Mouse (Mus musculus): ENCODE data around the gene Tmem178b. TPM values are rescaled to one million over a fixed set of nuclear protein-coding genes. Genes with fewer than 3 reads are reported as not detected.

The Tmem178b gene
- total RNA-seq, 2 experiments from 2014 or later = 2.5 TPM

DNA sequence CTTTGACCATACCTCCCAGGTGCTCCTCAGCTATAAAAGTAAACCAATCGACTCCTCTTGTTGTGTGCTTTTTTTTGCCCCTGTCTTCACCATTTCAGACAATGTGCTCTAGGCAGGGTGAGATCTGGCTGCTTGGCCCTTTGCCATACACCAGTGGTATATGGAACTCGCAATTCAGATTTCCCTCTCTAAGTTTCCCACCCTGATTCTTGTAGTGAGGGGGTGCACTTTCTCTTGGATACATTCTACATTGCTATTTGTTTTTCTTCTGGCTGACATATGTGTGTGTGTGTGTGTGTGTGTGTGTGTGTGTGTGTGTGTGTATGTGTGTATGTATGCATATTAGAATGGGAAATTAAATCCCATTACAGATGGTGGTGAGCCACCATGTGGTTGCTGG, 191.3 kb downstream of the Tmem178b start:
- no peak for DNase-seq
- intact Hi-C loops (cut with DNase I; ENCODE audit: low total_unique reads) = no loop called here

DNA sequence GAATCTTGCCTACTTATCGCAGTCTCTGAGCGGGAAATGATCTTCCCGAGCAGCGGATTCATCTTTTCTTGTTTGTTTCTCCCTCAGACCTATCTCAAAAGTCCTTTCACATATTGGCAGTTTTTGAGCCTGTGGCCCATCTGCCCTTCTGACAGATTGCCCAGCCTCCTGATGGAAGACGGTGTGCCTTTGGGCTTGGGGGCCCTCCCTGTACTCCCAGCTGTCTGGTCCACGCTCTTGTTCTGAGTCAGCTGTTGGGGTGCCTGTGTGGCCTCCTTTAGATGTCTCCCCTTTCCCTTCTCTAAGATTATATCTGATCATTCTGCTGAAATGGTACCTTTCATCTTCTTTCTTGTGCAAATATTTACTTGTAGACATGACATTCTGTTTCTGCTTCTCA, 195.4 kb downstream of the Tmem178b start:
- peak; percentile 12 for DNase-seq
- intact Hi-C loops (cut with DNase I; ENCODE audit: low total_unique reads) = no loop called here

DNA sequence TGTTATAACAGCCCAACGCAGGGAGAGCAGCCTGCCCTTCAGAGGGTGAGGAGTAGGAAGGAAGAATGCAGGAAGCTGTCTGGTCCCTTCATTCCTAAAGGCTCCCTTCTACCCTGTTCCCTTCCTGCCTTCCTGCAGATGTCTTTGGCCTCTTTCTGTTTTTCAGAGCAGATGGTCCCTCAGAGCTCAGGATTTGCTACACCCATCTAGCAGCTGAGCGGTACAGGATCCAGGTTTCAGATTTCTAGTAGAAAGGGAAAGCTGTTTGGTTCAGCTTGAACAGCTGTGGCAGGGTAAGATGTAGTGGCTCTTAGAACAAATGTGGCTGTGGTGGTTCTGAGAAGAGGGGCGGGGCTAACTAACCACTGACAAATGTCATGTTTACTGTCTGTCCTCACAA, 197.9 kb downstream of the Tmem178b start:
- DNase-seq = peak; percentile 11
- intact Hi-C loops (cut with DNase I; ENCODE audit: low total_unique reads) = no loop called here

DNA sequence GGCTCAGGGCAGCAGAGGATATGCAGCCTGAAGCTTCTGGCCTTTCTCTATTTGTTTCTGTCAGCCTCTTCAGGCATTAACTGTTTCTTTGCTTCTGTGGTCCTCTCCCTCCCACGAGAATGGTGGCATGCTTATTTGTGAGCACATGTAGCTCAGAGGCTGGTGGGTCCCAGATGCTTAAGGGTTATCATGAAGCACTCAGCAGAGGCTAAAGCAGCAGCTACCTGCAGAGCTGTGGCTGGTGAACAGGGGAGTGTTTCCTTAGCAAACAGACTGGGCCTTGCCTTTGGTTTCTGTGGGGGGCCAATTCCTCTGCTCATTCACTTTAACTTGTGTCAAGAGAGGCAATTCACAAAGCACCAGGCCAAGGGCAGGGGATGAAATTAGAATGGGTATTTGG, 203.0 kb downstream of the Tmem178b start:
- intact Hi-C loops (cut with DNase I; ENCODE audit: low total_unique reads) = no loop called here
- no peak for DNase-seq

DNA sequence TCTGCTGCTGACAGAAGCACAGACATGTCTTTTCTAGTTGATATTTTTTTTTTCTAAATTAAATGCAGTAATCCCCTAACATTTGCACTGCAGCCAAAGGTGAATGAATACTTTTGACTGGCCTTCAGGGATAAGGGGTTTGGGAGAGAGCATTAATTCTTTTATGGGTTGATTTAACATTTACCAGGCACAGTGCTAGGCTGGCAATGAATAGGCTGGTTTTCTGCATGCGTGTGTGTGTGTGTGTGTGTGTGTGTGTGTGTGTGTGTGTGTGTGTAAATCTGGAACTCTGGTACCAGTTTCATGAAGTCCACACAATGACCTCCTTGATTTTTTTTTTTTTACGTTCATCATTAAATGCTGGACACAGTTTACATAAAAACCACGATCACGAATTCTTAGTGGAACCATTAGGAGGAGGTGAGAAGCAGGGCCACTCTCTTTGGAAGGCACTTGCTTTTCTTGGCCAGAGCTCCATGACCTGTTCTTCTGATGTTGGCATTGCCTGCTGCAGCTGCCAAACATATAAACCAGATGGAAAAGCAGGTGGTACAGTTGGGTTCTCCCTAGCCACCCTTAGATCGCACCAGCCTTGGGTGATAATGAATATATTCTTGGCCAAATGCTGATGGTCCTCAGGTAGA, 203.7 kb downstream of the Tmem178b start:
- DNase-seq = no peak
- intact Hi-C loops (cut with DNase I; ENCODE audit: low total_unique reads) = no loop called here

DNA sequence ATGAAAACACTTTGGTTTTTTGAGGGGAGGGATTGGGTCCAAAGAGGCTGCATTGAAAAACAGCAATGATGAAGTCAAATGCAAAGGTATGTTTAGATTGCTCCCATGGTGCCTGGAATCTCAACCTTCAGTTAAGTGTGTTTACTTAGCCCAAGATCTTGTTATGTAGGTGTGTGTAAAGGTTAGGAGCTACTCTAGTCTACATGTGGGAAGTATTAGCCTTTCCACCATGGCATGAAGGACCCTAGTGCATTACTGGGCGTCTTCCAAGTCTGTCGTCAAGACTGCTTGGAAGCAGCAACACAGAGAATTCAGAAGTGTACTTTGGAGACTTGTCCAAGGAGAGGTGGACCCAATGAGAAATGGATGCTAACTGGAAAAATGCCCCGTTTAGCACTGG, 205.3 kb downstream of the Tmem178b start:
- no peak for DNase-seq
- intact Hi-C loops (cut with DNase I; ENCODE audit: low total_unique reads) = no loop called here

DNA sequence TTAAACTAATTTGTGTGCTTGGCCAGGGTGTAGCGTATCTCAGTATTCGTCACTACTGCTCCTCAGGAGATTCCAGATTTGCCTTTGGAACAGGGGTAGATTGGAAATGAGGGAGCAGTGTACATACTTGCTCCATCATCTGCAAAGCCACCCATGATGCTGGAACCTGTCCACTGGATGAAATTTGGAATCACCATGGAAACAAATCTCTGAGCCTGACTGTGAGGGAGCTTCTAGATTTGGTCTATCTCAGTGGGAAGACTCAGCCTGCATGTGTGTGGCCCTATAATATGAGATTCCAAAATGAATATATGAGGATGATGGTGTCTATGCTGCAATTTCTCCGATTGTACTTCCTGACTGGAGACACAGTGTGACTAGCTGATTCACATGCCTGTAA, 210.7 kb downstream of the Tmem178b start:
- intact Hi-C loops (cut with DNase I; ENCODE audit: low total_unique reads) = no loop called here

DNA sequence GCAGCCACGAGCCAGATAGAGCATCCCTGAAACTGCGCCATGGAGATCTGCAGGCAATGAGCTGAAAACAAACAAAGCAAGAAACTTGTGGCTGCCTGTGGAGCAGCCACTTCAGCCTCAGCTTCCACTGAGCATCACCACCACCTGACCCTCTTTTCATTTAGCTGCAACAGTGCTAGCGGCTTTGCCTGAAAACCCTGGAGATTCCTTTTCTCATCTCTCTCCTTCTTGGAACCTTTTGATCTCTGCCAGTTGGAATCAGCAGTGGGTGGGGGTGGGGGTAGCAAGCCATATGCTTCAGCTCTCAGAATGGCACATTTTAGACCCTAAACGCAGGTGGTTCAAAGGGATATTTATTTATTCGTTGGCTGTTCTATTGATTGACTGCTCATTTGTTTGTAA, 218.2 kb downstream of the Tmem178b start:
- DNase-seq = no peak
- intact Hi-C loops (cut with DNase I; ENCODE audit: low total_unique reads) = no loop called here

More for the DNA sequence above, 210.7 kb downstream of the Tmem178b start:
- DNase-seq = no peak

DNA sequence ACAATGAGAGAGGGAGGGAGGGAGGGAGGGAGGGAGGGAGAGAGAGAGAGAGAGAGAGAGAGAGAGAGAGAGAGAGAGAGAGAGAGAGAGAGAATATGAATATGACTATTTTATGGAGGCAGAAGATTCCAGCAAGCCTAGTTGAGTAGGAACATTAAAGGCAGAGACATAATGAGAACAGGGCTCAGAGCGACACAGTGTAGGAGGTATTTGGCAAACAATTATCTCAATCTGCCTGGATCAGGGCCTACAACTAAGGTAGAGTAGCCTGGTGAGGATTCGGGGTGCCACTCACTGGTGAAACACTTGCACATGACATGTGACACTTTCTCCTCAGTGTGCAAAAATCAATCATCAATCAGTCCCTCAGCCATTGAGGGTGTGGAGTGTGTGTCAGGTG, 225.4 kb downstream of the Tmem178b start:
- DNase-seq = no peak
- intact Hi-C loops (cut with DNase I; ENCODE audit: low total_unique reads) = no loop called here

DNA sequence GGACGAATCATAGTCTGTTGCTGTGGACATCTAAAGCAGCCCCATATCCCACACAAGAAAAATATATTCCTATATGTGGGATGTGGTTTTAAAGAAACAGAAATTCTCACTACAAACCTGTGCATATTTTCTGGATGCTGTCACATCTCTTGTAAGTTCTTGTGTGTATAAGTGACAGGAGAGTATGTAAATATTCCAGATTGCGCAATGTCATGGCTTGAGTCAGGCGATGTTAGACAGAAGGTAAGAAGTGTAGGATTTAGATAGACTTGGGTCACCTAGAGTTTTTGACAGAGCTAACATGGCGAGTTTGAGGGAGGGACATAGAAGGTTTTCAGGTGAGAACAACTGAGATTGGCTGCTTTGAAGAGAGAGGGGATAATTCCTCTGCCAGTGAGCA, 228.7 kb downstream of the Tmem178b start:
- DNase-seq = no peak

DNA sequence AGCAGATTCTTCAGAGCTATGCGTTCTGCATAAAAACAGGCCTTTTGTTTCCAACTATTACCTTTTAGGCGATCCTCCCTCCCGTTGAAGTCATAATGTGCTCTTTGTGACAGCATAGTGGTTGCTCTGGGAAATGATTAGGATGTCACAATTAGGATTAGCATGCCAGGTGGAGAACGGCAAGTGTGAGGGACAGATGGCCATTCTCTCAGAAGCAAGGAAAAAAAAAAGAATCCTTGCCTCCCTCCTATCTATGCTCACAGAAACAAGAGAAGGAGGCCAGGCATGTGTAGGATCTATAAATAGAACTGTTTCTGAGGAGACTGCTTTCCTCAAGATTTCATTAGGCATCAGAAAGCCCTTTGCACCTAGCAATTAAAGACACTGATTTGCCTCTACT, 229.8 kb downstream of the Tmem178b start:
- intact Hi-C loops (cut with DNase I; ENCODE audit: low total_unique reads) = no loop called here
- no peak for DNase-seq

More for the DNA sequence above, 228.7 kb downstream of the Tmem178b start:
- intact Hi-C loops (cut with DNase I; ENCODE audit: low total_unique reads) = no loop called here

DNA sequence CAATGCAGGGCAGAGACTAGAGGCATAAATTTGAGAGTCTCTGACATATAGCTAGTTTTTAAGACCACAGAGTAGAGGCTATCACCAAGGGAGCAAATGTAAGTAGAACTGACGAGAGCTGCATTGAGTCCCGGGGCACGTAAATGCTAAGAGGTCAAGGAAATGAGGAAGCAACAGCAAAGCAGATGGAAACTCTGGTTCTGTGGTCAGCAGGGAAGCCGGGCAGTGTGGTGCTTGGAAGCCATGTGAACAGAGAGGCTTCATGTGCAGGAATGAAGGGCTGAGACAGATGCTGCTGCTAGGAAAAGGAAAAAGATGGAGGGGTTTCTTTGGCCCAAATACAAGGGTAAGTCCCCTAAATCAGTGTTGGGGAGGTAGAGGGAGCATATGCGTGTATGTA, 237.0 kb downstream of the Tmem178b start:
- DNase-seq = no peak
- intact Hi-C loops (cut with DNase I; ENCODE audit: low total_unique reads) = no loop called here

DNA sequence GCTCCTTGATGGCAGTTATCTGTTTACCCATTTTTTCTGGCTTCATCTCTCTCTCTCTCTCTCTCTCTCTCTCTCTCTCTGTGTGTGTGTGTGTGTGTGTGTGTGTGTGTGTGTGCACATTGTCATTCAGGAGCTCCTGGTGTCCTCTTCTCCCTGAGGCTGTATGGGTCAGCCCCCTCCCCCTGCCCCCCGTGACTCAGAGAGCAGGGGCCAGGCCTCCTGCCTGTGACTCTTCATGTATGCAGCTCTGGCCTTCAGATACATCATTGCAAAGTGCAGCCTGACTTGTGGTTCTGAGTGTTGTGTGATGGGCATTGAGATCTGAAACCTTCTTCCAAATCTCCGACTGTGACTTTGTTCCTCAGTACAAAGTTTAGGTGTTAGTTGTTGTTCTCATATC, 237.7 kb downstream of the Tmem178b start:
- intact Hi-C loops (cut with DNase I; ENCODE audit: low total_unique reads) = no loop called here
- no peak for DNase-seq

DNA sequence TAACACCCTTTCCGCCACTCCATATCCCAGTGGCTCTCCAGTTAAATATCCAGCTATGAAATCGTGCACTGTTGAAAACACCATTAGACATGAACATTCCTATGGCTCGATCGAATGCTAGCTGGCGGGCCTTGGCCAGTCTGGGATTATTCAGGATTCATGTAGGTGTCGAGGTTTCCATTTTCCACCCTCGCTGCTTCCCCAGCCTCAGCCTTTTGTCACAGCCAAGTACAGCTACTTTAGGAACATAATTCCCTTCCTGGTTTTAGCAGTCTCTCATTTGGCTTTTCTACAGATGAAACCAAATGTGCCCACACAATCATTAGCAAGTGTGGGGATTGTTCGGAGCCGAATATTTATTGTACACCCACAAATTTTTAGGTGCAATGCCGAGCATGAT, 239.4 kb downstream of the Tmem178b start:
- intact Hi-C loops (cut with DNase I; ENCODE audit: low total_unique reads) = no loop called here
- no peak for DNase-seq

DNA sequence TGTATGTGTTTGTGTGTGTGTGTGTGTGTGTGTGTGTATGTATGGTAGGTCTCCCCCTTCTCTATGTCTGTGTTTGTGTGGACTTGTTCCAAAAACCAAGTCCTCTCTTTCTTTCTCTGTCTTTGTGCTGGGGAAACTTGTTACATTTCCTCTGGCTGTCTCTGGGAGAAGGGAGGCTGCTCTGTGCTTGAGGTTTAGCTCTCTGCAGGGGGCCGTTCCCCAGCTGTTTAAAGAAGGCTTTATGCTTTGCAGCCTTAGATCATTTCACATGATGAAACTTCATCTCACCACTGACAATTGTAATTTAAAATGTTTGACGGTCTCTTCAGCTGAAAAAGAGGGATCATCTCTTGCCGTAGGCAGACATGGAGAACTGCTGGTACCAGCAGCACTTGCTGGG, 243.2 kb downstream of the Tmem178b start:
- intact Hi-C loops (cut with DNase I; ENCODE audit: low total_unique reads) = no loop called here
- DNase-seq = no peak

DNA sequence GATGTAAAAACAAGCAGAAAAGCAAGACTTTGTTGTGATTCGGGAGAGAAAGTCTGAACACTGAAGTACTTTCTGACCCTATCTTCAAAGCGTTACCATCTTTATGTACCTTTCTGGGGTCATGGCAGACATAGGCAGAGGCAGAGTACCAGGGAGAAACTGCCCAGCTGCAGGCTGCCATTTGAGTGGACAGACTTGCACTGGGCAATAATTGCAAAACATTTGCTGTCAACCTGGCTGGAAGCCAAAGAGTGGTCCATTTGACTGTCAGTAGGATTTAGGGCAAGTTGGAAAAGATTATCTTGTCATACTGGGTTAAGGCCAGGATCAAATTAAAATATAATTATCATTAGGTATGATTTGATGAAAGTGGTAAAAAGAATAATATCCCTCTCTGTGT, 247.1 kb downstream of the Tmem178b start:
- no peak for DNase-seq
- intact Hi-C loops (cut with DNase I; ENCODE audit: low total_unique reads) = no loop called here

DNA sequence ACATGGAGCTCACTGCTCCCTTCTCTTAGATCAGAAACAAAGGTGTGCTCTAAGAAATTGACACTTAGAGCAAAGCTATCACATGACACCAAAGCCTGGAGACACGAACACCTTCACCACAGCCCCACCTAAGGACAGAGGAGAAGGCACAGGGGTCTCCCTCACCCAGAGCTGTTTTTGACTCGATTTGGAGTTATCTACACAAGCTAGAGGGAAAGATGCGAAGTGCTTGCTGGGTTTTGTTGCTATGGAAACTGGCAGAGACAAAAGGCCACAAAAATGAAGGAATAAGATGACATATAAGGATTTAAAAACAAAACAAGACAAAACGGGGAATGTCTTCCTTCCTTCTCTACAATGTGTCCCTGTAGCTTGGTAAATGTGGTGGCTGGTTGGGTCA, 248.4 kb downstream of the Tmem178b start:
- intact Hi-C loops (cut with DNase I; ENCODE audit: low total_unique reads) = no loop called here

DNA sequence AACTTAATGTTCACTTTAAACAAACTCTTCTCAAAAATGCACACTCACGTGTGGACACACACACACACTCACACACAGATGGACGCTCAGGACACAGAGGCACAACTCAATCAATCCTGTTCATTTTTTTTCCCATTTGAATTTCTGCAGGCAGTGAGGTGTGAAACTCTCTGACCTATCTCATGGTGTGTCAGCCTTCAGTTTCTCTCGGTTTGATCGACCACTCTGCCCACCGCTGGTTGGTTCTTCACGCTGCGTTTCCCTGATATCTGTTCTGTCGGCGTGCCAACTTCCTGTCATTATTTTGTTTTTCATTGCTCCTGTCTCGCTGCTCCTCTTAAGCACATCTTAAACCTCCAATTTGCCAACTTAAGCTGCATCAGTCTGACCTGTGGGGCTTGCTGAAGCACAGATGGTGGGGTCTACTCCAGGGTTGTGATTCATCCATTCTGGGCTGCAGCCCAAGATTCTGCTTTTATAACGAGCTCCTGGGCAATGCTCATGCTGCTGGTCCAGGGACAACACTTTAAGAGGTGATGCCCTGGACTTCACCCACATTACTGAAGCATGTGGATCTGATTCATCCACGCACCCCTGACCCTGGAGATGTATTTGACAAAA, 250.1 kb downstream of the Tmem178b start:
- peak; percentile 22 for DNase-seq
- intact Hi-C loops (cut with DNase I; ENCODE audit: low total_unique reads) = no loop called here

More for the DNA sequence above, 248.4 kb downstream of the Tmem178b start:
- DNase-seq = no peak

DNA sequence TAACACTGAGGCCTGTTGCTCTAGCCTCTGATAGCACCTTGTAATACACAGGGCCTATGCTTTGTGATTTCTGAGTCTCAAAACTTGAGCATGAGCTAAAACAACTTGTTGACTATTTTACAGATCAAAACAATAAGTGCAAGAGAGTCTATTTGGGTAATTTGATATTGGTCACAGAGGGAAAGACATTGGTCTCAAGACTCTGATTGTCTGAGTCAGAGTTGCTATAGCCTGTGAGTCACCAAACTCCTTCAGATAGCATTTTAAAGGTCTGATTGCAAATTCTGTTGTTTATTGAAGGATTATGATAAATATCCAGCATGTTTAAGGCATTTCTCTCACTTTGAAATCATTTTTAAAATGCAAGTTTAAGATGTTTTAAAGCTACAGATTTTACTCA, 250.9 kb downstream of the Tmem178b start:
- DNase-seq = no peak
- intact Hi-C loops (cut with DNase I; ENCODE audit: low total_unique reads) = no loop called here

DNA sequence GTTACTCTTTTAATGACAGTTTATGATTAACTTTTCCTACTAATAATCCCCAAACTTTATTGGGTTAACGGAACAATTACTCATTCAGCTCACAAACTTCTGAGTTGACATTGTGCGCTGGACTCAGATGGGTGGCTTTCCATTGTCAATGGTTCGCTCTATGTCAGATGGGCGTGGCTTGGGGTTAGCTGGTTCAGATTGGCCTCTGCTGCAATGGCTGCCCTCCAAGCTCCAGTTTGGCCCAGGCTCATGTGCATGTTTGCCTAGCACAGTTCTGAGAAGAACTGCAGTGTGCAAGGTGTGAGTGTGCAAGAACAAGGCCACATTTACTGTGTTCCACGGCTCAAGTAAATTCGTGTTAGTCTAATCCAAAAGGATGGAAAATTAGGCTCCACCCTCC, 255.6 kb downstream of the Tmem178b start:
- intact Hi-C loops (cut with DNase I; ENCODE audit: low total_unique reads) = no loop called here
- no peak for DNase-seq

DNA sequence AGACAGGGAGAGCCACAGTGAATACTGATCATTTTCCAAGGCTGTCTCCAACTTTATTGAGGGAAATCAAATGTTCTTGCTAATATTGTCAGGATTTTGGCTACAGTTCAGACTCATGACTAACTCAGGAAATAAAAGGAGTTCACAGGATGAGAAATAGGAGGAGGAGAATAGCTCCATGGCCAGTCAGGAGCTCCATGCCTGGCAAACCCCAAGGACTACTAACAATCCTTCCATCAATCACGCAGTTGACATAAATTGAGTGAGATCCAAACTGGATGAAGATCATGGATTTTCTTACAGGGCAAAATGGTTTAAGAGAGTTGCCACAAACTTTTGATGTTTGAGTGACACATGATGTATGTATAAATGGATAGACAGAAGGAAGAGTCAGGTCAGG, 258.9 kb downstream of the Tmem178b start:
- intact Hi-C loops (cut with DNase I; ENCODE audit: low total_unique reads) = no loop called here
- no peak for DNase-seq

DNA sequence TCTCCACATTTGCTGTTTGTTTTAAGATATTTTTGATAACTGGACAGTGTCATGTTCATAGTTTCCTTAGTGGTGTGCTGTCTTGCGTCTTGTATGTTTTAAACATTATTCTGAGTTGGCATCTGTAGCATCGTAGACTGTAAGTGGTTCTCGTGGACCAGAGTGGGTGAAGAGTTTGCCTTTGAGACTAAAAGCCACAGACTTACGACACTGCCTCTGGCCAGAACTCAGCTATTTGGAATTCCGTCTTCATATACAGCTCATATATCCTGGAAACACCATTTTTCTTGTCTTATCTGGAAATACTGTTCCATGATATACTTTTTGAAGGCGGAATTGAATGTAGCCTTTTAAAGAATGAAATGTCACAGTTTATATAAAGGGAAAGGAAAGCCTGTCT, 260.4 kb downstream of the Tmem178b start:
- DNase-seq = no peak
- intact Hi-C loops (cut with DNase I; ENCODE audit: low total_unique reads) = no loop called here
